Mouse (Mus musculus): Measurements from ENCODE around the gene Pinlyp. TPM values are rescaled to one million over a fixed set of nuclear protein-coding genes. Genes with fewer than 3 reads are reported as not detected.

The Pinlyp gene
- polyA plus RNA-seq, 1 experiment from 2014 or later: not detected

GRCm38 (mm10) chr7:24584876-24585275 is 39.0 kb upstream of the Pinlyp start:
- Histone ChIP-seq H3K4me3 (no peak overlapping the region), H3K27me3 (replicated peaks) (peaks cover 29% of the 10 kb centered on the region), H3K36me3 (no peaks in the 10 kb centered on the region), H3K27ac (no peak overlapping the region), H3K9ac (no peak overlapping the region), H3K4me2 (replicated peaks) (no peak overlapping the region), H3K9me3 (no peaks in the 10 kb centered on the region), H3K4me1 (0 out of 2 replicates have a peak, but pooled peaks cover 10% of the 10 kb centered on the region)
- no peak for ATAC-seq (ENCODE audit: low FRiP score, low read depth)
- 86% methylated on average over 6 of the region's 6 CpGs for WGBS

- H3K36me3 ChIP-seq: peaks cover 5% of the 10 kb centered on the region
- WGBS: 95% methylated on average over 10 of the region's 10 CpGs
- H3K27ac ChIP-seq: no peak overlapping the region
- no peak overlapping the region for H3K4me2 ChIP-seq (replicated peaks)
- no peaks in the 10 kb centered on the region for H3K27me3 ChIP-seq (replicated peaks)
- no peak overlapping the region for H3K9ac ChIP-seq
- no peak overlapping the region for H3K4me3 ChIP-seq
- H3K4me1 ChIP-seq: no peaks in the 10 kb centered on the region
- H3K9me3 ChIP-seq: no peaks in the 10 kb centered on the region
- no peak for ATAC-seq (ENCODE audit: low FRiP score, low read depth)
Measured at GRCm38 (mm10) chr7:24577811-24578210, 31.9 kb upstream of the Pinlyp start.

GRCm38 (mm10) chr7:24574224-24574796 is 28.4 kb upstream of the Pinlyp start:
- ATAC-seq (ENCODE audit: low FRiP score, low read depth): no peak
- WGBS: 64% methylated on average over 12 of the region's 12 CpGs
- Histone ChIP-seq H3K36me3 (peaks cover 36% of the 10 kb centered on the region), H3K9me3 (no peaks in the 10 kb centered on the region), H3K4me3 (no peak overlapping the region), H3K9ac (no peak overlapping the region), H3K27me3 (replicated peaks) (no peaks in the 10 kb centered on the region), H3K4me1 (no peaks in the 10 kb centered on the region), H3K4me2 (replicated peaks) (no peak overlapping the region), H3K27ac (no peak overlapping the region)

- H3K36me3 ChIP-seq: peaks cover 54% of the 10 kb centered on the region
- H3K27ac ChIP-seq: no peak overlapping the region
- H3K4me3 ChIP-seq: no peak overlapping the region
- H3K27me3 ChIP-seq (replicated peaks): no peaks in the 10 kb centered on the region
- no peak overlapping the region for H3K4me2 ChIP-seq (replicated peaks)
- H3K9me3 ChIP-seq: no peaks in the 10 kb centered on the region
- no peak overlapping the region for H3K9ac ChIP-seq
- WGBS: 61% methylated on average over 5 of the region's 5 CpGs
- ATAC-seq (ENCODE audit: low FRiP score, low read depth): 0 out of 2 replicates have a peak, but pooled peaks have one; percentile 6
- H3K4me1 ChIP-seq: no peaks in the 10 kb centered on the region
Measured at GRCm38 (mm10) chr7:24572455-24572854, 26.5 kb upstream of the Pinlyp start.

- Histone ChIP-seq H3K27me3 (replicated peaks) (no peaks in the 10 kb centered on the region), H3K4me1 (no peaks in the 10 kb centered on the region), H3K36me3 (peaks cover 68% of the 10 kb centered on the region), H3K27ac (no peak overlapping the region), H3K4me2 (replicated peaks) (no peak overlapping the region), H3K9me3 (no peaks in the 10 kb centered on the region), H3K4me3 (no peak overlapping the region), H3K9ac (no peak overlapping the region)
- ATAC-seq (ENCODE audit: low FRiP score, low read depth): no peak
- 85% methylated on average over 4 of the region's 4 CpGs for WGBS
Measured at GRCm38 (mm10) chr7:24571071-24571470, 25.2 kb upstream of the Pinlyp start.

GRCm38 (mm10) chr7:24568512-24568911 is 22.6 kb upstream of the Pinlyp start:
- ATAC-seq (ENCODE audit: low FRiP score, low read depth): no peak
- WGBS: 92% methylated on average over 4 of the region's 4 CpGs
- peaks cover 79% of the 10 kb centered on the region for H3K36me3 ChIP-seq

GRCm38 (mm10) chr7:24566206-24566605 is 20.3 kb upstream of the Pinlyp start:
- H3K27me3 ChIP-seq (replicated peaks): no peaks in the 10 kb centered on the region
- no peaks in the 10 kb centered on the region for H3K9me3 ChIP-seq
- WGBS: 94% methylated on average over 9 of the region's 9 CpGs
- 0 out of 2 replicates have a peak overlapping the region, but pooled peaks have one; percentile 17 for H3K9ac ChIP-seq
- no peak overlapping the region for H3K4me2 ChIP-seq (replicated peaks)
- H3K4me3 ChIP-seq: no peak overlapping the region
- no peak overlapping the region for H3K27ac ChIP-seq
- ATAC-seq (ENCODE audit: low FRiP score, low read depth): no peak
- no peaks in the 10 kb centered on the region for H3K4me1 ChIP-seq
- H3K36me3 ChIP-seq: peaks cover 72% of the 10 kb centered on the region

More at GRCm38 (mm10) chr7:24568512-24568911, 22.6 kb upstream of the Pinlyp start:
- no peak overlapping the region for H3K4me2 ChIP-seq (replicated peaks)
- no peak overlapping the region for H3K9ac ChIP-seq
- no peaks in the 10 kb centered on the region for H3K9me3 ChIP-seq
- no peak overlapping the region for H3K27ac ChIP-seq
- H3K4me1 ChIP-seq: no peaks in the 10 kb centered on the region
- no peaks in the 10 kb centered on the region for H3K27me3 ChIP-seq (replicated peaks)
- H3K4me3 ChIP-seq: no peak overlapping the region

- Histone ChIP-seq H3K9ac (no peak overlapping the region), H3K36me3 (peaks cover 72% of the 10 kb centered on the region), H3K4me1 (no peaks in the 10 kb centered on the region), H3K9me3 (no peaks in the 10 kb centered on the region), H3K4me2 (replicated peaks) (no peak overlapping the region), H3K27ac (no peak overlapping the region), H3K27me3 (replicated peaks) (no peaks in the 10 kb centered on the region), H3K4me3 (no peak overlapping the region)
- WGBS: 96% methylated on average over 11 of the region's 11 CpGs
- ATAC-seq (ENCODE audit: low FRiP score, low read depth): no peak
Measured at GRCm38 (mm10) chr7:24565627-24566026, 19.7 kb upstream of the Pinlyp start.

- ATAC-seq (ENCODE audit: low FRiP score, low read depth): no peak
- Histone ChIP-seq H3K9ac (no peak overlapping the region), H3K4me1 (no peaks in the 10 kb centered on the region), H3K4me2 (replicated peaks) (no peak overlapping the region), H3K27me3 (replicated peaks) (no peaks in the 10 kb centered on the region), H3K9me3 (no peaks in the 10 kb centered on the region), H3K36me3 (peaks cover 74% of the 10 kb centered on the region), H3K4me3 (no peak overlapping the region), H3K27ac (no peak overlapping the region)
- WGBS: 64% methylated on average over 6 of the region's 6 CpGs
Measured at GRCm38 (mm10) chr7:24564607-24565265, 18.8 kb upstream of the Pinlyp start.

GRCm38 (mm10) chr7:24563837-24564206 is 17.9 kb upstream of the Pinlyp start:
- no peak for ATAC-seq (ENCODE audit: low FRiP score, low read depth)
- H3K4me3 ChIP-seq: no peak overlapping the region
- WGBS: 93% methylated on average over 4 of the region's 4 CpGs

GRCm38 (mm10) chr7:24563191-24563836 is 17.4 kb upstream of the Pinlyp start:
- H3K4me2 ChIP-seq (replicated peaks): no peak overlapping the region
- H3K9me3 ChIP-seq: no peaks in the 10 kb centered on the region
- WGBS: 94% methylated on average over 8 of the region's 8 CpGs
- peaks cover 75% of the 10 kb centered on the region for H3K36me3 ChIP-seq
- H3K4me3 ChIP-seq: no peak overlapping the region
- no peak overlapping the region for H3K27ac ChIP-seq
- H3K9ac ChIP-seq: no peak overlapping the region
- no peaks in the 10 kb centered on the region for H3K27me3 ChIP-seq (replicated peaks)
- H3K4me1 ChIP-seq: no peaks in the 10 kb centered on the region
- no peak for ATAC-seq (ENCODE audit: low FRiP score, low read depth)

More at GRCm38 (mm10) chr7:24563837-24564206, 17.9 kb upstream of the Pinlyp start:
- Histone ChIP-seq H3K4me2 (replicated peaks) (no peak overlapping the region), H3K9me3 (no peaks in the 10 kb centered on the region), H3K9ac (no peak overlapping the region), H3K27ac (no peak overlapping the region), H3K4me1 (no peaks in the 10 kb centered on the region), H3K27me3 (replicated peaks) (no peaks in the 10 kb centered on the region), H3K36me3 (peaks cover 76% of the 10 kb centered on the region)

- no peak for ATAC-seq (ENCODE audit: low FRiP score, low read depth)
- Histone ChIP-seq H3K4me3 (no peak overlapping the region), H3K4me2 (replicated peaks) (no peak overlapping the region), H3K9ac (no peak overlapping the region), H3K36me3 (peaks cover 59% of the 10 kb centered on the region), H3K4me1 (no peaks in the 10 kb centered on the region), H3K27ac (no peak overlapping the region), H3K9me3 (no peaks in the 10 kb centered on the region), H3K27me3 (replicated peaks) (no peaks in the 10 kb centered on the region)
- 89% methylated on average over 4 of the region's 4 CpGs for WGBS
Measured at GRCm38 (mm10) chr7:24561450-24561849, 15.5 kb upstream of the Pinlyp start.
